Mouse (Mus musculus) CH12.LX (cell line): ENCODE measurements at regions not wholly inside any gene's neighbourhood (a gene's known extent, or its start where the extent isn't known, plus 50 kb on each side); places are given as distances from the start of the nearest gene placed in this dataset.
A peak's percentile ranks its signal among the peaks of the same experiment; 100 is the strongest.

Experiments
- DNase-seq: peaks from one replicate; pipeline ENCODE4 v3.0.0-alpha.2; 2013; ENCODE audit errors: extremely low read depth
- H3K27ac ChIP-seq: 2 replicates; pipeline ENCODE4 v1.5.1; 2012; ENCODE audit warnings: low read depth, mild to moderate bottlenecking, control low read depth, moderate library complexity; ENCODE audit not compliant: insufficient read depth
- H3K27me3 ChIP-seq: replicated peaks from 2 replicates; pipeline ENCODE3; 2012; ENCODE audit warnings: inconsistent platforms
- H3K36me3 ChIP-seq, 2 experiments: replicated peaks in 1 of 2; 2 replicates each; pipeline versions ENCODE3 to v1.6.1; 2012; ENCODE audit warnings: inconsistent platforms in 1 of 2, low read length in 1 of 2, mild to moderate bottlenecking in 1 of 2, mixed read lengths in 1 of 2, moderate library complexity in 1 of 2; ENCODE audit not compliant: control insufficient read depth in 1 of 2, insufficient read depth in 1 of 2
- H3K4me1 ChIP-seq, 2 experiments: 2 replicates each; pipeline ENCODE4 v1.6.1; 2012; ENCODE audit warnings: inconsistent platforms in 1 of 2, moderate library complexity in 1 of 2; ENCODE audit not compliant: insufficient read depth in 2 of 2, control insufficient read depth in 1 of 2
- H3K4me2 ChIP-seq: 2 replicates; pipeline ENCODE4 v1.6.1; 2012; ENCODE audit warnings: low read depth, mild to moderate bottlenecking, control low read depth; ENCODE audit not compliant: poor library complexity, insufficient read depth, severe bottlenecking
- H3K4me3 ChIP-seq, 3 experiments: fragments of 150-350 bp in 1 of 3; sonication (generic) in 1 of 3; replicated peaks in 1 of 3; 2 replicates each; pipeline versions ENCODE3 to v1.5.1; 2011 to 2012; ENCODE audit warnings: low read depth in 2 of 3, low read length in 2 of 3, mild to moderate bottlenecking in 2 of 3, moderate library complexity in 2 of 3, control low read depth in 1 of 3, improper control_type of control experiment in 1 of 3, inconsistent platforms in 1 of 3, mixed read lengths in 1 of 3; ENCODE audit not compliant: poor library complexity in 1 of 3
- H3K79me2 ChIP-seq: replicated peaks from 2 replicates; pipeline ENCODE4 v1.6.1; 2012; ENCODE audit warnings: mild to moderate bottlenecking, moderate library complexity; ENCODE audit not compliant: control insufficient read depth, poor library complexity, insufficient read depth, severe bottlenecking; ENCODE audit errors: extremely low read depth
- H3K9ac ChIP-seq: 2 replicates; pipeline ENCODE4 v1.6.1; 2012; ENCODE audit warnings: low read depth, mild to moderate bottlenecking, control low read depth, moderate library complexity; ENCODE audit not compliant: insufficient read depth
- H3K9me3 ChIP-seq: replicated peaks from 2 replicates; pipeline ENCODE3; 2012; ENCODE audit warnings: low read length, inconsistent platforms, mixed read lengths
- CHD1 ChIP-seq: IDR thresholded peaks from 2 replicates; pipeline ENCODE4 v1.6.1; 2012; ENCODE audit warnings: low read depth, low read length, improper control_type of control experiment, inconsistent platforms
- CHD2 ChIP-seq: IDR thresholded peaks from 2 replicates; pipeline ENCODE4 v1.6.1; 2011; ENCODE audit warnings: low read length, improper control_type of control experiment
- E2F4 ChIP-seq: IDR thresholded peaks from 2 replicates; pipeline ENCODE4 v1.6.1; 2011; ENCODE audit warnings: low read depth, low read length, improper control_type of control experiment; ENCODE audit not compliant: insufficient replicate concordance
- ELF1 ChIP-seq: IDR thresholded peaks from 2 replicates; pipeline ENCODE4 v1.6.1; 2014; ENCODE audit warnings: low read depth, mild to moderate bottlenecking, inconsistent platforms, low read length, improper control_type of control experiment
- ETS1 ChIP-seq: conservative IDR thresholded peaks from 2 replicates; pipeline ENCODE4 v1.6.1; 2012; ENCODE audit warnings: low read depth, mild to moderate bottlenecking, inconsistent platforms, low read length, improper control_type of control experiment, moderate library complexity
- GABPA ChIP-seq: IDR thresholded peaks from 2 replicates; pipeline ENCODE4 v1.6.1; 2012; ENCODE audit warnings: low read depth, low read length, improper control_type of control experiment, inconsistent platforms; ENCODE audit not compliant: insufficient replicate concordance
- JUN ChIP-seq: IDR thresholded peaks from 2 replicates; pipeline ENCODE4 v1.6.1; 2011; ENCODE audit warnings: low read depth, mild to moderate bottlenecking, low read length, improper control_type of control experiment, moderate library complexity; ENCODE audit not compliant: insufficient read depth
- JUND ChIP-seq: conservative IDR thresholded peaks from 2 replicates; pipeline ENCODE4 v1.6.1; 2011; ENCODE audit warnings: low read depth, low read length, improper control_type of control experiment
- MAFK ChIP-seq: IDR thresholded peaks from 2 replicates; pipeline ENCODE4 v1.6.1; 2011; ENCODE audit warnings: low read length, improper control_type of control experiment; ENCODE audit not compliant: insufficient replicate concordance
- MAZ ChIP-seq: IDR thresholded peaks from 2 replicates; pipeline ENCODE4 v1.6.1; 2012; ENCODE audit warnings: low read depth, mild to moderate bottlenecking, inconsistent platforms, low read length, improper control_type of control experiment, moderate library complexity
- MEF2A ChIP-seq: IDR thresholded peaks from 2 replicates; pipeline ENCODE4 v1.6.1; 2014; ENCODE audit warnings: low read depth, mild to moderate bottlenecking, inconsistent platforms, low read length, improper control_type of control experiment, borderline replicate concordance
- MXI1 ChIP-seq: IDR thresholded peaks from 2 replicates; pipeline ENCODE4 v1.6.1; 2011; ENCODE audit warnings: mild to moderate bottlenecking, low read depth, low read length, improper control_type of control experiment
- NRF1 ChIP-seq: IDR thresholded peaks from 2 replicates; pipeline ENCODE4 v1.6.1; 2014; ENCODE audit warnings: low read depth, mild to moderate bottlenecking, inconsistent platforms, low read length, improper control_type of control experiment, moderate library complexity
- PAX5 ChIP-seq: IDR thresholded peaks from 2 replicates; pipeline ENCODE4 v1.6.1; 2012; ENCODE audit warnings: low read length, inconsistent platforms, mixed read lengths
- RCOR1 ChIP-seq: conservative IDR thresholded peaks from 2 replicates; pipeline ENCODE4 v1.6.1; 2012; ENCODE audit warnings: low read depth, mild to moderate bottlenecking, inconsistent platforms, low read length, improper control_type of control experiment
- SIN3A ChIP-seq: IDR thresholded peaks from 2 replicates; pipeline ENCODE4 v1.6.1; 2012; ENCODE audit warnings: low read length, improper control_type of control experiment, inconsistent platforms
- TBP ChIP-seq: conservative IDR thresholded peaks from 2 replicates; pipeline ENCODE4 v1.6.1; 2011; ENCODE audit warnings: low read depth, low read length, improper control_type of control experiment
- USF2 ChIP-seq: conservative IDR thresholded peaks from 2 replicates; pipeline ENCODE4 v1.6.1; 2011; ENCODE audit warnings: low read depth, low read length, improper control_type of control experiment
- ZMIZ1 ChIP-seq: IDR thresholded peaks from 2 replicates; pipeline ENCODE4 v1.6.1; 2012; ENCODE audit warnings: low read depth, mild to moderate bottlenecking, inconsistent platforms, low read length, improper control_type of control experiment
- ZNF384 ChIP-seq: IDR thresholded peaks from 2 replicates; pipeline ENCODE4 v1.6.1; 2012; ENCODE audit warnings: low read depth, low read length, improper control_type of control experiment, inconsistent platforms
- dilution Hi-C: fragments of 300-500 bp; cut with MboI; formaldehyde crosslinking; loops from 2 replicates; pipeline ENCODE4 v1.14.3; 2020; ENCODE audit warnings: low sequenced_read_pairs; ENCODE audit not compliant: extremely low pct_unique_long_range_greater_than_20kb, extremely low pct_ligation_motif_present
- in situ Hi-C: fragments of 300-500 bp; cut with MboI; formaldehyde crosslinking; loops from 3 replicates; pipeline ENCODE4 v1.14.3; 2019; ENCODE audit warnings: low sequenced_read_pairs, low pct_ligation_motif_present, low pct_unique_long_range_greater_than_20kb, mixed read lengths

DNA sequence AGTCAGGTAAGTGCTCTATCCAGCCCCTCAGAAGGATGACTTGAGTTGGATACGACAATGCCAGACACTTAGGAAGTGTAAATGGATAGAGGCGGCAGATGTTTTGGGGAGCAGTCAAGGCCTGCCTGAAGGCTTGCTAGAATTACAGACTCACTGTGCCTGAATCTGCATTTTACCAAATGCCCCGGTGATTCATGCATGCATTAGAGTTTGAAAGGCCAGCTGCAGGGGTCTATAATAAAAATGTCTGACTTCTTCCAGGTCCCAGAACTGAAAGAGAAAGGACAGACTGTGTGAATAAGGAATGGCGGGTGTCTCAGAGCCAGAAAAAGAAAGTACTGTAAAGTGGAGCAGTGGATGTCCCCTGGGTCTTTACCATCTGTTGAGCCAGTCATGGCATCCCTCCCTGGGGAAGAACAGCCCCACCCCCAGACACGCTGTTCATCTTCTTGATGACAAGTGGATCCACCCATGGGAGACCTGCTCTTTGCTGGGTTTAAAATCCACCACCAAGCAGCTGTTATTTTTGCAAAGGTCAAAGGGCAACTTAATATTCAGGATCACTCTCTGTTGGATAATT lies 140.6 kb upstream of the Stt3b start:
- Histone ChIP-seq H3K4me3 (no peak overlapping the region), H3K79me2 (no peaks in the 10 kb centered on the region), H3K4me1 (peaks cover 3 to 16% of the 10 kb centered on the region in 2 experiments; a peak in 2 of 4 replicates), H3K9ac (no peak overlapping the region), H3K27me3 (no peaks in the 10 kb centered on the region), H3K4me2 (no peak overlapping the region), H3K9me3 (peaks cover 2% of the 10 kb centered on the region)
- in situ Hi-C loops: no loop called here
- peak; percentile 54 for DNase-seq
- TF ChIP-seq PAX5: no peak
- TF ChIP-seq ETS1: peak; percentile 36; the same call in 1 of the 2 replicates
- TF ChIP-seq, all 38 proteins: peak for 1
- H3K27ac ChIP-seq: no peak overlapping the region
- dilution Hi-C loops: no loop called here
- no peaks in the 10 kb centered on the region for H3K36me3 ChIP-seq

DNA sequence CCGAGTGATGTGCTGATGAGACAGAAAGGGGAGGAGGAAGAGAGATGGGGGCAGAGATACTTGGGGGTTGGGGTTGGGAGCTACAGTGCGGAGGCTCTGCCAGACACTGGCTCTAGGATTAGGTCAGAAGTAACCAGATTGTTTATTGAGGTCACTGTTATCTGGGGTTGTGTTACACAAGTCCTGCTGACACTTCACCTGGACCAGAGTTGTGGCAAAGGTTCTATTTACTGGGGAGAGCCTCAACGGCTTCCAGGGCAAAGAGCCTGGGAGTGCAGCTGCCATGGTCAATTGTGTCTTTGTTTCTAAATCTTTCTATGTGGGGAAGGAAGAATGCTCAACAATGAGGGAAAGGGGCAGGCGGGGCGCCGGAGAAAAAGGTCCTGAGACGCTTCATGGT lies 144.6 kb upstream of the Stt3b start:
- dilution Hi-C loops (no loop called here), in situ Hi-C loops (no loop called here)
- Histone ChIP-seq H3K4me1 (peaks cover 5 to 35% of the 10 kb centered on the region in 2 experiments; a peak in 2 of 4 replicates), H3K79me2 (no peaks in the 10 kb centered on the region), H3K9ac (no peak overlapping the region), H3K4me2 (no peak overlapping the region), H3K4me3 (no peak overlapping the region), H3K9me3 (no peaks in the 10 kb centered on the region), H3K27me3 (no peaks in the 10 kb centered on the region), H3K36me3 (no peaks in the 10 kb centered on the region), H3K27ac (no peak overlapping the region)
- no peak for DNase-seq
- TF ChIP-seq ETS1: no peak
- TF ChIP-seq MEF2A: no peak

DNA sequence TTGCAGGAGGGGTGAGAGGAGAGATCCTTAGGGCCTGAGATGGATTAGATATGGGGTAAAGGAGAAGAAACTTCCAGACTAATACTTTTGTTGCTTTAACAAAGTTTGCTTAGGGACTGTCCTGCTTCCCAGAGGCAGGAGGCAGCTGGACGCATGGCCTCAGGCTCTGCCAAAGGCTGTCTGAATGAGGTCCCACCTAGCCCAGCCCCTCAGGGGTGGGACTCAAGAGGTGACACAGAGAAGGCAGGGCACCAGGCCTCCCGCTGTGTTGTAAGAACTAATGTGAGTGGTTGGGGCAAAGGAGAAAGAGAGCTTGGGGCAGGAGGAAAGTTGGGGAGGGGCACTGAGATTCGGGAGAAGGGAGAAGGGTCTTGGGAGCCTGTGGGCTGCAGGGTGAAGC lies 145.9 kb upstream of the Stt3b start:
- no peak overlapping the region for H3K9ac ChIP-seq
- TF ChIP-seq MXI1 (no peak), MAZ (no peak), JUN (no peak), RCOR1 (no peak), ZNF384 (no peak), TBP (no peak), MAFK (no peak), USF2 (no peak), GABPA (no peak), JUND (no peak), CHD2 (no peak), E2F4 (no peak), ZMIZ1 (no peak), NRF1 (no peak), ETS1 (no peak), PAX5 (no peak), SIN3A (no peak), CHD1 (no peak), ELF1 (no peak)
- TF ChIP-seq, all 38 proteins: peak for 0
- H3K36me3 ChIP-seq: no peaks in the 10 kb centered on the region
- in situ Hi-C loops (no loop called here), dilution Hi-C loops (no loop called here)
- DNase-seq: no peak
- no peaks in the 10 kb centered on the region for H3K9me3 ChIP-seq
- no peak overlapping the region for H3K27ac ChIP-seq
- H3K4me3 ChIP-seq: no peak overlapping the region
- no peaks in the 10 kb centered on the region for H3K79me2 ChIP-seq
- H3K4me1 ChIP-seq: peaks cover 5 to 25% of the 10 kb centered on the region in 2 experiments; a peak in 2 of 4 replicates
- H3K4me2 ChIP-seq: no peak overlapping the region
- H3K27me3 ChIP-seq: no peaks in the 10 kb centered on the region
